Mouse (Mus musculus) ovary, adult 10 weeks (tissue): Measurements from ENCODE around the gene Cnga4. TPM values are rescaled to one million over a fixed set of nuclear protein-coding genes. Genes with fewer than 3 reads are reported as not detected.

Experiments
- polyA plus RNA-seq: library from polyadenylated mRNA; stranded (reverse); fragments of 350-450 nt; fragmentation: Illumina TruSeq; extraction: RNeasy Lipid Tissue Mini Kit (QIAGEN cat#74804); gene quantifications from one replicate; pipeline ENCODE4 v1.2.3, GENCODE M21; 2014

Gene Cnga4
- not detected for polyA plus RNA-seq

GRCm38 (mm10) chr7:105404268-105404667 is at the start of gene Cnga4:
Gene Cnga4, plus strand, starts transcription at chr7:105404568.

GRCm38 (mm10) chr7:105367930-105368329 is 36.4 kb upstream of the Cnga4 start, which contains the start of gene Olfr692:
Gene Olfr692, plus strand, starts transcription at chr7:105368230.

GRCm38 (mm10) chr7:105374866-105375265 is 29.5 kb upstream of the Cnga4 start, which contains the start of gene Gm5901:
Gene Gm5901, plus strand, starts transcription at chr7:105375038.

GRCm38 (mm10) chr7:105399935-105400624 is 4.3 kb upstream of the Cnga4 start, which contains the start of gene Fam160a2:
Gene Fam160a2, minus strand, starts transcription at chr7:105400054.

GRCm38 (mm10) chr7:105425424-105426043 is 21.2 kb downstream of the Cnga4 start, which contains the start of gene Cckbr:
Gene Cckbr, plus strand, starts transcription at chr7:105425731.

Other genes with a start within 250 kb of the Cnga4 start
- not detected for gene Olfr684, start 240.9 kb upstream of the Cnga4 start, polyA plus RNA-seq
- gene Olfr685, start 218.6 kb upstream of the Cnga4 start, polyA plus RNA-seq: not detected
- not detected for gene Olfr686, start 197.1 kb upstream of the Cnga4 start, polyA plus RNA-seq
- not detected for gene Olfr688, start 116.5 kb upstream of the Cnga4 start, polyA plus RNA-seq
- not detected for gene Olfr689, start 93.4 kb upstream of the Cnga4 start, polyA plus RNA-seq
- not detected for gene Olfr690, start 70.5 kb upstream of the Cnga4 start, polyA plus RNA-seq
- not detected for gene Olfr691, start 62.3 kb upstream of the Cnga4 start, polyA plus RNA-seq
- gene Olfr692, start 36.3 kb upstream of the Cnga4 start, polyA plus RNA-seq: not detected
- not detected for gene Gm5901, start 29.5 kb upstream of the Cnga4 start, polyA plus RNA-seq
- 20.0 TPM for gene Fam160a2, start 4.5 kb upstream of the Cnga4 start, polyA plus RNA-seq
- gene Cckbr, start 21.2 kb downstream of the Cnga4 start, polyA plus RNA-seq: 0.29 TPM
- gene Cavin3, start 77.7 kb downstream of the Cnga4 start, polyA plus RNA-seq: 10.7 TPM
- 2.7 TPM for gene Smpd1, start 149.8 kb downstream of the Cnga4 start, polyA plus RNA-seq
- gene Apbb1, start 177.1 kb downstream of the Cnga4 start, polyA plus RNA-seq: 1.1 TPM
- gene Hpx, start 195.6 kb downstream of the Cnga4 start, polyA plus RNA-seq: not detected
- gene Trim3, start 229.0 kb downstream of the Cnga4 start, polyA plus RNA-seq: 2.9 TPM
- 30.5 TPM for gene Timm10b, start 235.5 kb downstream of the Cnga4 start, polyA plus RNA-seq
- gene Arfip2, start 235.8 kb downstream of the Cnga4 start, polyA plus RNA-seq: 9.0 TPM
- 2.3 TPM for gene Gm45799, start 236.0 kb downstream of the Cnga4 start, polyA plus RNA-seq
- 1.9 TPM for gene Dnhd1, start 246.3 kb downstream of the Cnga4 start, polyA plus RNA-seq